Mouse (Mus musculus) heart, adult 2 months (tissue): ENCODE measurements around the gene Fitm1.

Experiments
- CTCF ChIP-seq: fragments of 200-600 bp; IDR thresholded peaks from 2 replicates; pipeline ENCODE4 v1.8.1; 2022; ENCODE audit warnings: antibody characterized with exemption, mild to moderate bottlenecking, moderate library complexity
- EP300 ChIP-seq: fragments of 200-500 bp; IDR thresholded peaks from 2 replicates; pipeline ENCODE4 v1.6.1; 2011; ENCODE audit warnings: low read depth, low read length, control low read depth; ENCODE audit not compliant: insufficient read depth
- POLR2A ChIP-seq: fragments of 200-500 bp; IDR thresholded peaks from 2 replicates; pipeline ENCODE4 v1.6.1; 2011; ENCODE audit warnings: mild to moderate bottlenecking, low read depth, low read length, control low read depth; ENCODE audit not compliant: insufficient read depth

GRCm38 (mm10) chr14:55617822-55618221 is 42.4 kb downstream of the Fitm1 start, which contains the start of gene Rec8:
- TF ChIP-seq CTCF (peak; percentile 11; the same call in 1 of the 2 replicates), EP300 (no peak), POLR2A (no peak)
